Mouse (Mus musculus) frontal cortex, postnatal 25 days (tissue): ENCODE data around the gene Zbtb8a.

Experiments
- DNase-seq, 2 experiments: peaks; one replicate each; pipeline ENCODE4 v3.0.0; 2022; ENCODE audit warnings: low spot score in 2 of 2

Gene Zbtb8a

DNA sequence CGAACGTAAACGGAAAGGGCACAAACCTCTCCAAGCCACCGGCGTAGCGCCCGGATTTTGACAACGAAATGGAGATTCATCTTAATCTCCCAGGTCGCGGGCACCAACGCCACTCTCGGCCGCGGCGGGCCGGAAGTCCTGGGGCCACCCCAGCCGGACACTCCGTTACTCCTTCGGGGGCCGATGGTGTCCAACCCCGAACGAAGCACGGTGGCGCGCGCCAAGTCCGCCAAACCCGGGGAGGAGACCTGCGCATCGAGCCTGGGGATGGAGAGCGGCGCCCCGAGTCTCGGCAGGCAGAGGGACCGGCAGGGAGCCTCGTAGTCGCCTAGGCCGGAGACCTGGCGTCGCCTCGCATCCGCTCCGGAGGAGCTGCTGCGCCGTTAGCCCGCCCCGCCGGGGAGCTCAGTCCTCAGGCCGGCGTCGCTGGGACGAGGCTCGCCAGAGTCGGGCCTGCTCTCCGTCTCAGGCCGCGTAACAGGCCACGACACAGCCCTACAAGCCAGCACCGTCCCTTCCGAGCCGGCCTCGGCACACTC, 43.2 kb downstream of the Zbtb8a start:
- DNase-seq: no peak

DNA sequence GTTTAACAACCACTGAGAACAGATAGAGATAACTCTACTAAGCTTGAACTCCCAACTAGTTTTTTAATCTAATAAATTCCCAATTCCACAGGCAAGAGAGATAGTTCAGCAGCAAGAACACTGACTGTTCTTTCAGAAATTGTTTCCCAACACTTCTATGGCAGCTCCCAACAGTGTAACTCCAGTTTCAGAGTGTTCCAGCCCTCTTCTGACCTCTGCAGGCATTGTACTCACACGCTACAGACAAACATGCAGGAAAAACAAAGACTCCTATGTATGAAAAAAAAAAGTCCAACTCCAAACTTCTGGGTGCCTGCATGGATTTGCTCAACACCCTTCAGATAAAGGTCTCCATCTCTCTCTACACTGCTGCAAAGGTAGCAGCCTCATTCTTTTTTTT, 45.1 kb downstream of the Zbtb8a start:
- no peak for DNase-seq

DNA sequence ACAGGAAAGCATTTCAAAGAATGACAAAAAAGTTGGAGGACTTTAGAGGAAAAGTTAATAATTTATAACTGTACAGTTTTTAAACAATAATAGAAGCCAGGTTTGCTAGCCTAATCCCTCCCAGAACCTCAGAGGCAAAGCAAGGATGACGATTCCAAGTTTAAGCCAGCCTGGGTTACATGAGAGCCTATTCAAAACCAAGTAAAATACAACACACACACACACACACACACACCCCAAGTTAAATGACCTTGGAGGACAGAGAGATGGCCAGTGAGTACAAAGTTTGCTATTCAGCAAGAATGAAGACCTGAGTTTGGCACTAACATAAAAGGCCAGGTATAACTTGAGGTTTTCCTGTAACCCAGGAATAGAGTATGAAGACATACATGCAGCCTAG, 51.7 kb downstream of the Zbtb8a start:
- no peak for DNase-seq

DNA sequence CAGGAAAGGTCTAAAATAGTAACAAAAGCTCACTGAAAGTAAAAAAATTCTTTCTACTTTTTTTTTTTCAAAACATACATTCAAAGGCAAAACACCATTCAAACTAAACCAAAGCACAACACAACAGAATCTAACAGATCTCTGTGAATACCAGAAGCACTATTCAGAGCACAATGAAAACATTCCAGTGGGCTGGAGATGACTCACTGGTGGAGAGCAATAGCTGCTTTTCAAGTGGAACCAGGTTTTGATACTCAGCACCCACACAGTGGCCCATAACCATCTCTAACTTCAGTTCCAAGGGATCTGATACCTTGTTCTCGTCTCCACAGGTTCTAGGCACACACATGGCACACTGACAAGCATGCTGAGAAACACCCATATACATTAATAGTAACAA, 53.2 kb downstream of the Zbtb8a start:
- DNase-seq: no peak

DNA sequence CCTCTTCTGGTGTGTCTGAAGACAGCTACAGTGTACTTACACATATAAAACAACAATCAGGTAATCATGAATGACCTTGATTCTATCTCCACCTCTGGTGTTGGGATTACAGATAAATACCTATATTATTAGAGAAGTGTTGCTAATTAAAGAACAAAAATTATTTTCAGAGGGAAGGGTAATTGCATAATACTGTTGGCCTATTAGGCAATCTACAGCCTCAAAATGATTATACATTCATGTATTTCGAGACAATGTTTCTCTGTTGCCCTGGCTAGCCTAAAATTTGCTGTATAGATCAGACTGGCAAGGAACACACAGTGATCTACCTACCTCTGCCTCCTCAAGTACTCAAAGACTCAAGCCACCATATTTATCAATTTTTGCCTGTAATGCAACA, 54.4 kb downstream of the Zbtb8a start:
- DNase-seq: no peak

DNA sequence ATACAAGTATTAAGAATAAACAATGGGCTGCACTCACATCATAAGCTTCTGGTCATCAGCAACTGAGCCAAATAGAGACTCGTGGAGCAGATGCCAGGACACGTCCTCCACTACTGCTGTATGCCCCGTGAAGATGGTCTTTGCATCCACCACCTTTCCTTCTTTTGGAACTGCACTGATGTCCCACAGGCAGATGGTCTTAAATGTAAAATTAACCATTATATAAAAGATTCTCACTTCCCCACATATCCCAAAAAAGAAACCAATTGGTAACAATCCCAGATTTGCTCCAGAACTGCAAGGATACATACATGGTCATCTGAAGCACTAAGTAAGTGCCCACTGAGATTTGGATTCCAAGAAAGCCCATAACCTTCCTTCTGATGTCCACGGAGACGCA, 55.9 kb downstream of the Zbtb8a start:
- DNase-seq: no peak

DNA sequence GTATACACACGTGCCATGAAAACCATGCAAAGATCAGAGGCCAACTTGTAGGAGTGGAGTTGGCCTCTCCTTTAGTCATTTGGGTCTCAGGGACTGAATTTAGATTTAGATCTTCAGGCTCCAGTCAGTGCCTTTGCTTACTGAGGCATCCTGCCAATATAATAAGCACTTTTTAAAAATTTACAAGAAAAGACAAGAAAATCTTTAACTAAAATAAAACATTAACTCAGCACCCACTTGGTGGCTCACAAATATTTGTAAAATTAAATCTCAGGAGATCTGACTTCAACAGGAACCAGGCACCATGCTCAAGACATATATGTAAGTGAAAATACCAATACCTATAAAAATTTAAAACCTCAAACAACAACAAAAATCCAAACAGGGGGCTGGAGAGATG, 57.0 kb downstream of the Zbtb8a start:
- DNase-seq: no peak

DNA sequence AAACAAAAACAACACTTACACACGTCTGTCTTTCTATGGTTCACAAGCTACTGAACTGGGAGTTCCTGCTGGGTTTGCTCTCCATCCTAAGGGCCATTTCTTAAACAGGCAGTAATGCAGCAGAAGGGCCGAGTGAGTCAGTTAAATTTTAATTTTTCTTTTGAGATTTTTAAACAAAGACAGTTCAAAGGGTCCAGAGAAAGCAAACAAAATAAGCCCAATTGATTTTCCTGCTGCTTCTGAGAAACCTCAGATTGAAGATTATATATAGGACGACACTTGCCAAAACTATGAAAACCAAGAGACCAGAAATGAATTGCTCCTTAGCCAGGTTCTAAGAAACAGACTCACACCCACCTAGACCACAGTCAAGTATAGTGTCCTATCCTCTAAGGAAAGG, 64.0 kb downstream of the Zbtb8a start:
- no peak for DNase-seq

DNA sequence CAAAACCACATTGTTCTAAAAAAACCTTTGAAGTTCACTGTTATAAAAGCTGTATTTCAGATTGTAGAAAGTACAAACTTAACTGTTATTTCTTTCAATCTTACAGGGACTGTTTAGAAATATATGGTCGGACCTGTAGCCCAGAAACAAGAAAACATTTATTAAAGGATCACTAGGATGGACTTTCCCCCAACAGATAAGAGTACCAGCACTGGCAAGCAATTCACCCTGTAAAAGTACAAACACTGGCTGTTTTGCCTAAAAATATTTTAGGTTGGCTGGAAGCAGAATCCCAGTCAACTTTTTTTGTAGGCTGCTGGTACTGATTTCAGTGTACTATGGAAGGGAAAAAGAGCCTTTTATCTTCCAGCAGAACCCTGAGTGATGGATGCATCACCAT, 70.0 kb downstream of the Zbtb8a start:
- DNase-seq: no peak

DNA sequence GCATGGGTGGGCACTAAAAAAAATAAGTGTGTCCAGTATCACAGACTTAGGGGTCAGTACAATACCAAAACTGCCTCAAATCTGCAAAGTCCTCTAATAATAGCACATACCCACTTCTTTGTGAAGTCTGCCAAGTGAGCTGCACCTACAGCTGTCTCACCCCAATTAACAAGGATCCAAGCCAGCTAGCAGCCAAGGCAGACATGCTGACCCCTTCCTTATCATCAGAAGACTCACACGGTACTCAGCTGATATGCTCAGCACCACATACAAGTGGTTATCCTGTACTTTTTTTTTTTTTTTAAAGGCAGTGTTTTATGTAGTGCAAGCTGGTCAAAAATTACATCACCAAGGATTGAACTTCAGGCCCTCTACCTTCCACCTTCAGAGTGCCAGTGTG, 73.6 kb downstream of the Zbtb8a start:
- DNase-seq: no peak

DNA sequence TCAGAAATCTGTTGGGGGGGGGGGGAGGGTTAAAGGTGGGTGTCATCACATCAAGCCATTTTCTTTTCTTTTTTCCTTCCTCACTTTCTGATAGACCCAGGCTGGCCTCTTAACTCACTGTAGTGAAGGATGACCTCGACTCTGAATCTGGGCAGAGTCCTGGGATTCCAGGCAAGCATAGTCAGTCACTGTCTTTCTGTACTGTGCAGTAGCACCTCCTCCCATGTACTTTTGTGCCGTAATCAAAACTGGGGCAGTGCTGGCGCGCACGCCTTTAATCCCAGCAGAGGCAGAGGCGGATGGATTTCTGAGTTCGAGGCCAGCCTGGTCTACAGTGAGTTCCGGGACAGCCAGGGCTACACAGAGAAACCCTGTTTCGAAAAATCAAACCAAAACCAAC, 74.1 kb downstream of the Zbtb8a start:
- no peak for DNase-seq
